Mouse (Mus musculus): ENCODE measurements around the gene D630045J12Rik.

The D630045J12Rik gene

GRCm38 (mm10) chr6:38195306-38195705 lies 58.5 kb downstream of the D630045J12Rik start:
- no peak for DNase-seq (ENCODE audit: inconsistent age in 2 of 2, low spot score in 1 of 2)

- DNase-seq (ENCODE audit: inconsistent age in 2 of 2, low spot score in 1 of 2): no peak
Observed at GRCm38 (mm10) chr6:38194046-38194445, 59.8 kb downstream of the D630045J12Rik start.

GRCm38 (mm10) chr6:38192952-38193351 lies 60.9 kb downstream of the D630045J12Rik start:
- no peak for DNase-seq (ENCODE audit: inconsistent age in 2 of 2, low spot score in 1 of 2)

GRCm38 (mm10) chr6:38186312-38186950 lies 67.4 kb downstream of the D630045J12Rik start:
- DNase-seq (ENCODE audit: inconsistent age in 2 of 2, low spot score in 1 of 2): no peak

- no peak for DNase-seq (ENCODE audit: inconsistent age in 2 of 2, low spot score in 1 of 2)
Observed at GRCm38 (mm10) chr6:38184791-38185190, 69.0 kb downstream of the D630045J12Rik start.

GRCm38 (mm10) chr6:38181756-38182318 lies 72.0 kb downstream of the D630045J12Rik start:
- no peak for DNase-seq (ENCODE audit: inconsistent age in 2 of 2, low spot score in 1 of 2)

- no peak for DNase-seq (ENCODE audit: inconsistent age in 2 of 2, low spot score in 1 of 2)
Observed at GRCm38 (mm10) chr6:38180669-38181068, 73.1 kb downstream of the D630045J12Rik start.

DNA sequence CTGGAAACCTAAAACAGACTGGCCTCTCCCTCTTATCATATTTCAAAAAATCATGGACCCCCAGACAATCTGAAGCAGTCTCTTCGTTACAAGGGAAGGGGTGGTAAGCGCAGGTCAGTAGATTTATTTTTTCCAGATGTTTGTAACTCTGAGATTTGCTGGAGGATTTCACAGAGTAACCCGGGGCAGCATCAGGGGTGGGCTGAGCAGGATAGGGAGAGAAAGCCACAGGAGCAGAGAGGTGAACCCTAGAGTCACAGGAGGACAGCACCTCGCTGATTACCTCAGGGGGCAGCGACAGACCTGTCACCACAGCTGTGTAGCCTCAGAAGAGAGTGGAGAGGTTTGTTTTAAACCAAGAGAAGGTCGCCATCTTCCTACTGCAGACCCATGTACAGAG lies 88.4 kb downstream of the D630045J12Rik start:
- DNase-seq (ENCODE audit: inconsistent age in 2 of 2, low spot score in 1 of 2): no peak

- DNase-seq (ENCODE audit: inconsistent age in 2 of 2, low spot score in 1 of 2): no peak
Observed at GRCm38 (mm10) chr6:38164705-38165104, 89.1 kb downstream of the D630045J12Rik start.

DNA sequence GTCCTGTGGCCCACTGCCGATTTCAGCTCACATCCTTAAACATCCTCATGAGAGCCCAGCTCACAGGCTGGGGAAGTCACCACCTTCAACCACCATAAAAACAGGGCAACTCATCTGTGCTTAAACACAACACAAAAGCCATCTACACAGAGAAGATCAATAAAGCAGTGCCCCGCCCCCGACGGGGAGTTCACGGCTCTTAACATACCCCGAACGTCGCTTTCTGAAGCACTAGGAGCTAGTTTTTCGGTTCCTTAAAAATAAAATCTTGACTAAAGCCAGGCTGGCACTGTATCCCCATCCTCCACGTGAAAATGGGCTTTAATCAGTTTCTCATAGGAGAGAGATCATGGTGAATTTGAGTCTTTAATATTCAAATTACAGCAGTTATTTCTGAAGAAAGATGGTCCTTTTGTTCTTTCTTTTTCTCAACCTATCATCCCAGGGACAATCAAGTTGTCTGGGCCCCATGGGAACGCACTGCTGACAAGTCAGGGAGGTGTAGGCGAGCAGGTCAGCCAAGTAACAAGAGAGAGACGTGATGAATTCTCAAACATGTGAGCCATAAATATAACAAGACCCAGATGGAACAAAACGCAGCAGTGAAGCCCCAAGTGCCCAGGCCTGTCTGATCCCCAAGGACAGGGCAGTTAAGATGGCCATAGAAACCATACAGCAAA lies 90.8 kb downstream of the D630045J12Rik start:
- no peak for DNase-seq (ENCODE audit: inconsistent age in 2 of 2, low spot score in 1 of 2)

- no peak for DNase-seq (ENCODE audit: inconsistent age in 2 of 2, low spot score in 1 of 2)
Observed at GRCm38 (mm10) chr6:38160556-38160955, 93.3 kb downstream of the D630045J12Rik start.

DNA sequence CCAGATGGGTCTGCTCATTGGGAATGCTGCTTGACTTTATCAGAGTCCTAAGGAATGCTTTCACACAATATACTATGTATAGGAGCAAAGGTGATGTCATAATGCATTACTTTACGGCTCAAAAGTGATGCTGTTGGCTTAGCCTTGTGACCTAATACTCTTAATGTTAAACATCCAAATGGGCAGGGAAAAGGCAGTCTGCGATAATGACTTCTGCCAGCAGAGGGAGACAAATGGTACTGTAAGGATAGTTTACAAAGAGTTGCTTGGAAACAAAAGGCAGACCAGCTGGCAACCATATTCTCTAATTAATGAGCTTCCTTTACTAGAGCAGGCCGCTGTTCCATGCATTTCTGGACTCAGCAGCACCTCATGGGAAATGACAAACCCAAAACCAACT lies 93.7 kb downstream of the D630045J12Rik start:
- peak; percentile 69 to 95 for DNase-seq (ENCODE audit: inconsistent age in 2 of 2, low spot score in 1 of 2)

GRCm38 (mm10) chr6:38159576-38159975 lies 94.2 kb downstream of the D630045J12Rik start:
- DNase-seq (ENCODE audit: inconsistent age in 2 of 2, low spot score in 1 of 2): no peak

GRCm38 (mm10) chr6:38157925-38158324 lies 95.9 kb downstream of the D630045J12Rik start:
- no peak for DNase-seq (ENCODE audit: inconsistent age in 2 of 2, low spot score in 1 of 2)

DNA sequence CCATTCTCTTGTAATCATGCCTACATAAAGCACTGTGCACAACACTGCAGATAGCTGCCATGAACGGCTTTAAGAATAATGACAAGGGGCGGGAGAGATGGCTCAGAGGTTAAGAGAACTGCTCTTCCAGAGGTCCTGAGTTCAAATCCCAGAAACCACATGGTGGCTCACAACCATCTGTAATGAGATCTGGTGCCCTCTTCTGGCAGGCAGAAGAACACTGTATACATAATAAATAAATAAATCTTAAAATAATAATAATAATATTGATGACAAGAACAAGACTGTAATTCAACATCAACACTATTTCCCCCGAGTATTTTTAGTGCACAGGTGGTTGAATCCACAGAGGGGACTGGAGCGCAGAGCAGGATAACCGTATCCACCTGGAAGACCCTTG lies 97.6 kb downstream of the D630045J12Rik start:
- DNase-seq (ENCODE audit: inconsistent age in 2 of 2, low spot score in 1 of 2): no peak

GRCm38 (mm10) chr6:38152305-38152704 lies 101.5 kb downstream of the D630045J12Rik start:
- DNase-seq (ENCODE audit: inconsistent age in 2 of 2, low spot score in 1 of 2): no peak

DNA sequence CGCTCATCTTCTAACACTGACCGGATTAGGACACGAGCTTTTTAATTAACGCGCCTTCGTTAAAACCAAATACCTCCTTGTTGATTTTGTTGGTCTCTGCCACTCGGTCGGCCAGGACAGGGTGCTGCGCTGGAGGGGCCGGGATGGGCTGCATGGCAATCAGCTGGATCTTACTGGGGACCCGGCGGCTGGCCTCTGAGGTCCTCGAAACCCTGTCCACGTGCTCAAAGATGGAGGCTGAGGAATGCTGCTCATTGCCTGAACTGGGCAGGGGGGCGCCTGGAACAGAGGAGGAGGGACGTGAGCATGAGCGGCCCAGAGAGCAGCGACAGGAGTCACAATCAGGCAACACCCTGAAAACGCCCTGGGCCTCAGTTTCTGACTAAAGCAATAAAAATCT lies 104.3 kb downstream of the D630045J12Rik start:
- no peak for DNase-seq (ENCODE audit: inconsistent age in 2 of 2, low spot score in 1 of 2)

DNA sequence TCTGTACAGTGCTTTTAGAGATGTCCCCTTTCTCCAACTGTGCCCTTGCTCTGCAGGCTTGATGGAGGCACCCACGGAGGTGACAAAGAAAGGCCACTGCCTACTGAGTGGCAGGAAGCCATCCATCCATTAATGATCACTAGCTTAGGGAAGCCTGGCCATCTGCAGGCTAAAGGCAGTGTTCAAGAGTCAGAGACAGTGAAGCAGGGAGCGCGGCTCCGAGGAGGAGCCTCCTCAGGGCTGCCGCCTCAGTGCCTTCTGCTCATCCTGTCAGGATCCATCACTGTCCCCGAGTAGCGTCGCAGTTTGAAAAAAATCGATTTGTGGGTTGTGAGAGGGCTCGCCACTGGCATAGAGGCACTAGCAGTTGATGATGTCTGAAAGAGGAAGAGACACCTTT lies 105.2 kb downstream of the D630045J12Rik start:
- DNase-seq (ENCODE audit: inconsistent age in 2 of 2, low spot score in 1 of 2): no peak

DNA sequence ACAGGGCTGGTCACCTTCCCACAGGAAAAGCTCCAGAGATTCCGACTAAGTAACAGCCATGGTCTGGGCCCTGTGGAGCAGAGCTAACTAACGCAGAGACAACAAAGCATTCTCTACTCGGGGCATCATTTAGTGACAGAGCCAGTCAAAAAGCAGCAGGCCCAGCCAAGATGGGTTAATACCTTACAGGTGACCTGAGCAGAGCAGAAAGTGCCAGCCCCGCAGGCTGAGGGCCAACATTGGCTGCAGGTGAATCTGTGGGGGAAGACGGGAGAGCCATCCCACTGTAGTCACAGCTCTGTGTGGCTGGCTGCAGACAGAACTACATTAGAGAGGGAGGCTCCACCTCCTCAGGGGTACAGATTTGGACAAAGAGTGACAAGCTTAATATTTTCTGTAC lies 106.5 kb downstream of the D630045J12Rik start:
- no peak for DNase-seq (ENCODE audit: inconsistent age in 2 of 2, low spot score in 1 of 2)

DNA sequence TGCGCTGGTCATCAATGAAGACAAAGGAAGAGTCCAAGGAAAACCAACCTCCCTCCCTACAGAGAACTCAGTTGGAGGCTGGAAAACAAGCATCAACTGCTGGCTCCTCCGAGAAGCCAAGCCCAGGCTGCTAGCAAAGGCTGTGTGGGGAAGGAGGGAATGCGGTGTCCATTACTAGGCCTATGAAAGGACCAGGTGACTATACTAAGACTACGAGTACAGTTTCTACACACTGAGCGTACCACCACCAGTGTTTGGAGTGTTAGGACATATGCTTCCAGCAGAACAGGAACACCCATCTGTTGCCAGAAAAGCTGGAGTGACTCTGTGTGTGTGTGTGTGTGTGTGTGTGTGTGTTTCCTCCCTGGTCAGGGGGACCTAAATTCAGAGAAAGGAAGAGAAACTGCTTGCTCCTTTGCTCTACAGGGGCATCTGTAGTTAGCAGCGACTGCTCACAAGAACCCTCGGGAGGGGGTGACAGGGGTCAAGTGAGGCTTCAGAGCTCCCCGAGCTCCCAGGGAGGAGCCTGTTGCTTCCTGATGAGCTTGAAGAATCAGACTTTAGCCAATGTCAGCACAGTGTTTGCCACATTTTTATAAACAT lies 108.2 kb downstream of the D630045J12Rik start:
- no peak for DNase-seq (ENCODE audit: inconsistent age in 2 of 2, low spot score in 1 of 2)

DNA sequence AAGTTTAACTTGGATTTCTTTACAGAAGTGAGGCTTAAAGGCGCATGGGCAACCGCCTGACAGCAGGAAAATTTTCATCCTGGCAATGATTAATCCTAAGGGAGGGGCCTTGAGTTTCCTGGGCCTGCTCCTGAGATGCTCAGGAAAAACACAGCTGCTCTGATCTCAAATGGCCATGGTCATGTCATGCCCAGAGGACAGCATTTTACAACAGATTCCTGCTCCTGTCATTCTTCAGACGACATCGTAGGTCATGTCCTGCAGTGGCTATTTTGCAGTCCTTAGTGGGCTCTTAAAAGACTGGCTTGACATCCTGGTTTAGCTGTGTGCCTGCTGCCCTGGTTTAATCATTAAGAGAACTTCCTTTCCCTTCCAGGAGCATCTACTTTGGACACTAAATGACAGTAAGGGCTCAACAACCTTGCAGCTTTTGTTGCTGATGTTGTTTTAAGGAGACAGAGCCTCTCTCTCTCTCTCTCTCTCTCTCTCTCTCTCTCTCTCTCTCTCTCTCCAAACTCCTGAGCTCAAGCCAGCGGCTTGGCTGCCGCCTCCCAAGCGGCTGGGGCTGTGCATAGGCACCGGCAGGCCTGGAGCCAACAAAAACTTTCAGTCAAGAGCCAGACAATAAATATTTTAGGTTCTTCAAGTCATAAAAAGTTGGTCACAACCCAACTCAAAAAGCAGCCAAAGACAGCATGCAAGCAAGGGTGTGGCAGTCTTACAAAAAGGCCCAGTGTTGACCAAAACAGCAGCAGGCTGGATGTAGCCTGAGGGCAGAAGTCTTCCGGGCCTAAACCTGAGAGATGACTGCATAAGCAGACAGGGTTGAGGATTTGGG lies 109.4 kb downstream of the D630045J12Rik start:
- DNase-seq (ENCODE audit: inconsistent age in 2 of 2, low spot score in 1 of 2): peak; percentile 40 to 79
